Mouse (Mus musculus): ENCODE data around the gene Gm4141.
"Not testable (repeated sequence)": the region's sequence is repeated elsewhere in the genome, so short reads cannot be mapped to it uniquely, and the experiment has no call there.

The Gm4141 gene

GRCm38 (mm10) chr7:20576141-20576540 is at the start of gene Gm4141:
Gene Gm4141 (minus strand): TSS chr7:20576241.
- DNase-seq (ENCODE audit: low spot score in 2 of 2), result not testable (repeated sequence)

DNA sequence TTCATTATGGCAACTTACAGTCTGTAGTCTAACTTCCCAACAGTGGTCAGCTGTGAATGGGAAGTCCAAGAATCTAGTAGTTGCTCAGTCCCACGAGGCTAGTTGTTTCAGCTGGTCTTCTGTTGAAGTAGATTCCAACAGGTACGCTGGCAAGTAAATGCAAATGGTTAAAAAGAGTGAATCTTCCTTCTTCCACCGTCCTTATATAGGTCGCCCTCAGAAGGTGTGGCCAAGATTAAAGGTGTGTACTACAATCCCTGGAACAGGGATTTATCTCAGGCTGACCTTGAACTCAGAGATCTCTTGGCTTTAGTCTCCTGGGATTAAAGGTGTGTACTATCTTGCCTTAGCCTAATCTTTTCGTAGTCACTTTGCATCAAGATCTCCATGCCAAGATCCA is 22.9 kb upstream of the Gm4141 start, which contains the start of gene Gm4513:
Gene Gm4513, minus strand, starts transcription at position 101 of the 400 bp plus-strand sequence.
- not testable (repeated sequence) for DNase-seq (ENCODE audit: low spot score in 2 of 2)

- not testable (repeated sequence) for DNase-seq (ENCODE audit: low spot score in 2 of 2)
These were observed 30.4 kb downstream of the Gm4141 start, which contains the start of gene Gm5726 for GRCm38 (mm10) chr7:20545657-20546056. Gene Gm5726 (minus strand): TSS chr7:20545757.

GRCm38 (mm10) chr7:20533537-20533936 is 42.5 kb downstream of the Gm4141 start, which contains the start of gene Vmn1r104:
Gene Vmn1r104 (plus strand): TSS chr7:20533837.
- not testable (repeated sequence) for DNase-seq (ENCODE audit: low spot score in 2 of 2)

Measured in spleen, postnatal 14 days (tissue).